Mouse (Mus musculus): ENCODE results near the gene AC140267.1. TPM values are rescaled to one million over a fixed set of nuclear protein-coding genes. Genes with fewer than 3 reads are reported as not detected.
A peak's percentile ranks its signal among the peaks of the same experiment; 100 is the strongest.

Gene AC140267.1
- polyA plus RNA-seq, 2 experiments from 2014 or later = not detected

GRCm38 (mm10) chr15:80232331-80232730, 3.3 kb upstream of the AC140267.1 start:
- ATAC-seq = no peak

DNA sequence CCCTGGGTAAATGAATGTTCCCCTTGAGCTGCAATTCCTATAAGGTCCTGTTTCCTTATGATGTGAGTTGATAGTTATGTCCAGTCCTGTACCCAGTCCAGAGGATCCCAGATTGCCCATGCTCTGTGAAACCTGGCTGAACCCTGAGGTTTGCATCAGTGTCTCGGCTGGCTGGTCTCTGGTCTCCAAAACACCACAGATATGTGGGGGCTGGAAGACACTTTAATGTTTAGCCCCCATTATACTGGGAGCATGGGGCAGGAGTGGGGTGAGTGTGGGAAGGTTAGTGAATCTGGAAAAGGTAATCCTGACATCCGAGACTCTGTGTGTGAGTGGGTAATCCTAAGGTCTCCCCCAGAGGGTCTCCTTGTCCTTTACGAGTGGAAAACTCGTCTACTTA, 2.6 kb upstream of the AC140267.1 start:
- ATAC-seq = no peak

DNA sequence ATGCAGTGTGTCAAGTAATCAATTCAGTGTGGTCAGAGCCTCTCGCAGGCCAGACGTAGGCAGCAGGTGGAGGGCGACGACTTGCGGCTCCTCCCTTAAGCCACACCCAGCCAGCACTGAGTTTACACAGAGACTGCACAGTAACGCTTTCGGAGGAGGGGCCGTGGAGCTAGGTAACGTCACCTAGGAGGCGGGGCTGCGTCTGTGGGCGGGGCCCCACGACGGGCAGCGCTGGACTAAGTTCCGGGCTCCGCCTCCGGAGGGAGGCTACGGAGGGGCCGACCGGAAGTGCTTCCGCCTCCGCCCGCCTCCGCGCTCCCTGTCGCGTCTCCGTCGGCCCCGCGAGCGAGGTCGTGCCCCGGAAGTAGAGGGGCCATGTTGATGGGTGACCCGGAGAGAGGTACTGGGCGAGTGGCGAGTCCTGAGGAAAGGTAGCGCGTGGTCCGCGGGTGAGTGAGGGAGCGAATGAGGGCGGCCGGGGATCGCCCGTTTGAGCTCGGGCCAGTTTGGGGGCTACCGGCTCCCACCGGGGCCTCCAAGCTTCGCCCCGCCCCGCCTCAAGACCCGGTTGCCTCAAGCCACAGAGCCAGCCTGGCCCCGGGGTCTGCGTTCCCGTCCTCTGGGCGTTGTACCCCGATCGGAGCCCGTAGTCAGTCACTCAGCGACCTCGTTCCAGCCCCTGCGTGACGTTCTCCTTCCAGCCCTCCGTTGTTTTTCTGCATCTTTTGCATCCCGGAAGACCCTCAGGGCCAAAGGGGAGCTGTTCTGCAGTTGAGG, 1.7 kb upstream of the AC140267.1 start, which contains the start of gene Mief1:
Gene Mief1 (plus strand): TSS at position 286 of the 777 bp plus-strand sequence.
- peak; percentile 99 for ATAC-seq

DNA sequence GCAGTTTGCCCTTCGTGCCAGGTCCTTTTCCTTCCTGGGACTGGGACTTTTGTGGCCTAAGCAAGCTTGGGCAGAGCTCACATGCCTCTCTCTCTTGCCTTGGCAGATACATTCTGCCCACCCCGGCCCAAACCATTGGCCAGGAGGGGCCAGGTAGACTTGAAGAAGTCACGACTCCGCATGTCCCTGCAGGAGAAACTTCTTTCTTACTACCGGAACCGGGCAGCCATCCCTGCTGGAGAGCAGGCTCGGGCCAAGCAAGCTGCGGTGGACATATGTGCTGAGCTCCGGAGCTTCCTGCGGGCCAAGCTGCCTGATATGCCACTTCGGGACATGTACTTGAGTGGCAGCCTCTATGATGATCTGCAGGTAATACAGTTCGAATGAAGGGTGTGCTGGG, 12.5 kb downstream of the AC140267.1 start:
- no peak for ATAC-seq

DNA sequence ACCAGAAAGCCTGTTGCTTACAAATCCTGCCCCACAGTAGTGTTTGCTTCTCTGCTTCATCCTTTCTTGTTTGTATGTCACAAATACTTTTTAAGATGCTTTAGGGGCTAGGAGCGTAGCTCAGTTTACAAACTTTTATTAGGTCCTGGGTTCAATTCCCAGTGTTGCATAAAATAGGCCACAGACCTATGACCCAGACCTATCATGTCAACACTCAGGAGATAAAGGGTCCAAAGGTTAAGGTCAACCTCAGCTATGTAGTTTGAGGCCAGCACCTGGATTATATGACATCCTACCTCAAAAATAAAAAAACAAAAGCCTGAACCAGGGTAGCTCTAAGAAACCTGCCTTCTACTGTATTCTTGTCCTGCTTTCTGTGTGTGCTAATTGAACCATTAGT, 13.0 kb downstream of the AC140267.1 start:
- no peak for ATAC-seq

DNA sequence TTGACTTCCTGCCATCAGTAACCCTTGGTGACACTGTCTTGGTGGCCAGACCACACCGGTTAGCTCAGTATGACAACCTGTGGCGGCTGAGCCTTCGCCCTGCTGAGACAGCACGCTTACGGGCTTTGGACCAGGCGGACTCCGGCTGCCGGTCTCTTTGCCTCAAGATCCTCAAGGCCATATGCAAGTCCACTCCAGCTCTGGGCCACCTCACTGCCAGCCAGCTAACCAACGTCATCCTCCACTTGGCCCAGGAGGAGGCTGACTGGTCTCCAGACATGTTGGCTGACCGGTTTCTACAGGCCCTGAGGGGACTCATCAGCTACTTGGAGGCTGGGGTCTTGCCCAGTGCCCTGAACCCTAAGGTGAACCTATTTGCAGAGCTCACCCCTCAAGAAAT, 14.0 kb downstream of the AC140267.1 start:
- no peak for ATAC-seq

DNA sequence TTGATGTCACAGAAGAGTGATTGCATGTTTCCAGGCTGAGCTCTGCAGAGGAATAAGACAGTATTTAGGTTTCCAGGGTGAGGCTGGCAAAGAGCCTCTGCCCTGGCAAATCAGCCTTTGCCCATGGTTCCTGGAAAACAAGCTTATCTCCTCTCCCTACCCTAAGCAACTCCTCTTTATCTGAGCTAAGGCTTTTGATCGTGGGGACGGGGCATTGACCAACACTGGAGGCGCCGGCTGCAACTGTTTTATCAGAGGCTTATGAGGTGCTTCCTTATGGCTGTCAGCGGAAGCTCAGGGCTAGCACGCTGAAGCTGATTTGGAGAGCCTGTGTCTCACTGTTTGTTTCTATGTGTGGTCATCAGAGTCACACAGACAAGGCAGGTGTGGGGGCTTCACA, 15.0 kb downstream of the AC140267.1 start:
- no peak for ATAC-seq

DNA sequence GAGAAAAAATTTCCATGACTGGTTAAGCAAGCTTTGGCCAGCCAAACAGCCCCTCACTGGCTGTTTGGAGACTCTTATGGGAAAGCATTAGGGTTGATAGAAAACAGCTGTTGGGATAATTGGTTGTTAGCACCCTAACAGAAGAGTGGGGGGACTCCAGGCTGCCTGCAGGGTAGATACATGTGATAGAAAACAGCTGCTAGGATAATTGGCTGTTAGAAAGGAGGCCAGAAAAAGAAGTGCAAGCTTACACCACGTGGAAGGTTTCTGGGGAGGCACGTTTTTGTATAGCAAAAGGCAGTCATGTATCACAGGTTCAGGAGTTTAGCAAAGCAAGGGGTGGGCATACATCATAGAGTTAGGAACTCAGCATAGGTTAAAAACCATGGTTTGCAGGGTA, 17.9 kb downstream of the AC140267.1 start:
- ATAC-seq = no peak

GRCm38 (mm10) chr15:80254207-80254606, 18.6 kb downstream of the AC140267.1 start:
- ATAC-seq = no peak

DNA sequence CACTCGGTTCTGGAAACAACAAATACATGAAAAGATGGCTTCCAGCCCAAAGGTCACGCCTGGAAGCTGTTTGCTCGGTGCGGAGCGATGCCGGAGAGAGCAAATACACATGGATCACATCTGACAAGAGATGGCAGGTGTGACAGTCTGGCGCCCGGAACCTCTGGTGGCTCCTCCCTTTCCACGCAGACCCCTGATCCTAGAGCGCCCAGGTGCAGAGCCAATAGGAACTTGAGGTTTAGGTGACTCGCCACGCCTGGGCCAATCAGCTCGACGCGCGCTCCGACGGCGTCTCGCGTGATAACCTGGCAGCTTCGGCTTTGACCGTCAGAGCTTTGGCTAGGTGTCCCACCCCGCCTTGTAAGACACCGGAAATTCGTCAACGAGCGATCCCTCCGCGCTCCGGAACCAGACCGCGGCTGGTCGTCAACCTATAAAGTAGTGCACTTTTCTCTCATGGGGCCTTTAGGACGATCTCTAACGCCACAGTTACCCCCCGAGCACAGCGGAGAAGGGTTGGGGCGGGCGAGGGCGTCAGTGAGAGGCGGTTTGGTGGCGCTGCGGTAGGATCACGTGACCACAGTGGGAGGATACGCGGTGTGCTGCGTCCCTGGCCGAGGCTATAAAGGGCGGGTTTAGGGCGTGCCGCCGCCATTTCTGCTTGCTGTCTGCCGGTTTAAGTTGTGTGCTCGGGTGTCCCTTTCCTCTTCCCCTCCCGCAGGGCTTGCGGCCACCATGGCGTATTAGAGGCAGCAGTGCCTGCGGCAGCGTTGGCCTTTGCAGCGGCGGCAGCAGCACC, 19.4 kb downstream of the AC140267.1 start, which contains the start of gene Atf4:
Gene Atf4 (plus strand): TSS at position 338 of the 799 bp plus-strand sequence.
- ATAC-seq = peak; percentile 92

GRCm38 (mm10) chr15:80255646-80256121, 20.0 kb downstream of the AC140267.1 start:
- no peak for ATAC-seq

GRCm38 (mm10) chr15:80256242-80256641, 20.6 kb downstream of the AC140267.1 start:
- ATAC-seq = no peak

DNA sequence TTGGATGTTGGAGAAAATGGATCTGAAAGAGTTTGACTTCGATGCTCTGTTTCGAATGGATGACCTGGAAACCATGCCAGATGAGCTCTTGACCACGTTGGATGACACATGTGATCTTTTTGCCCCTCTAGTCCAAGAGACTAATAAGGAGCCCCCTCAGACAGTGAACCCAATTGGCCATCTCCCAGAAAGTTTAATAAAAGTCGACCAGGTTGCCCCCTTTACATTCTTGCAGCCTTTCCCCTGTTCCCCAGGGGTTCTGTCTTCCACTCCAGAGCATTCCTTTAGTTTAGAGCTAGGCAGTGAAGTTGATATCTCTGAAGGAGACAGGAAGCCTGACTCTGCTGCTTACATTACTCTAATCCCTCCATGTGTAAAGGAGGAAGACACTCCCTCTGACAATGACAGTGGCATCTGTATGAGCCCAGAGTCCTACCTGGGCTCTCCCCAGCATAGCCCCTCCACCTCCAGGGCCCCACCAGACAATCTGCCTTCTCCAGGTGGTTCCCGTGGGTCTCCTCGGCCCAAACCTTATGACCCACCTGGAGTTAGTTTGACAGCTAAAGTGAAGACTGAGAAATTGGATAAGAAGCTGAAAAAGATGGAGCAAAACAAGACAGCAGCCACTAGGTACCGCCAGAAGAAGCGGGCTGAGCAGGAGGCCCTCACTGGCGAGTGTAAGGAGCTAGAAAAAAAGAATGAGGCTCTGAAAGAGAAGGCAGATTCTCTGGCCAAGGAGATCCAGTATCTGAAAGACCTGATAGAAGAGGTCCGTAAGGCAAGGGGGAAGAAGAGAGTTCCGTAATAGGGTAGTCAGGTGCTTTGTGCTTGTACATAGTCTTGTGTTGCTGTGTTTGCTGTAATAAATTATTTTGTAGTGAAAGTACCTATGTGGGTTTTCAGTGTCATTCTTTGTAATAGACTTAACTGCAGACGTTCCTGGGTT, 21.3 kb downstream of the AC140267.1 start:
- no peak for ATAC-seq

GRCm38 (mm10) chr15:80257602-80258239, 22.1 kb downstream of the AC140267.1 start:
- no peak for ATAC-seq

DNA sequence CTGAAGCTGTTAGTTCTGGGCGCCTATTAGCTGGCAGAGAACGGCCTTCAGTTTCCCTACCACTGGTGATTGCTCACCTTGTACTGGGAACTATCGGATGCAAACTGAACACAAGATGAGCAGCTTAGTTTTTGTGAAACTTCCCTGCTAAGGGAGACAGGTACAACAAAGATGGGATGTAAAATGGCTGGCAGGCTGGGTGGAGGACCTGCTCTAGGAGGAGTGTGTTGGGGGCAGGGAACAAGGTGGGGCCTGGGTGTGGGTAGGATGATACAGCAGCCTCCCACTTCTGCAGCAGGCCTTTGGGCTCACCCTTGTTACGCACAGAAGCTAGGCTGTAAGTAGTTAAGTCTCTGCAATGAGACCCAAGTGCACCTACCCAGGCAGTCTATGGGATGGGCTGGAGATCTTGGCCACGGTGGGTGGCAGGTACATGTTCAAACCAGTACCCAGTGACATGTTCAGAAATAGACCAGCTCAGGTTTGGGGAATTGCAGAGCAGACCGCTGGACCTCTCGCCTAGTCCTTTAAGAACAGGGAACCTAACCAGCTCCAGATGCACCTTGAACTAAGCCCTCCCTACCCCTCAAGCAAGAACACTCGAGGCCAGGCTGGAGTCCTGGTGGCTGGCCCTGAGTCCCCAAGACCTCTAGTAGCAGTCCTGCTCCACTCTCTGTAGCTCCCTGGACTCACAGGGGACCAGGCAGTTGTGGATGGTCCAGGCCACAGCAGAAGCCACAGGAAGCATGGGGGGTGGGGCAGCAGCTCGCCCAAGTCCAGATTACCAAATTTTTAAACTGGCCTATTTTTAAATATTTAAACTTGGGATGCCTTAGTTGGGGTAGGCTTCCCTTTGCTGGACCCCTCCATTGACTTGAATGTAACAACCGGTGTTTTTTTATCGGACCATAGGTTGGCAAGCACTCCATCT, 22.9 kb downstream of the AC140267.1 start:
- ATAC-seq = no peak

DNA sequence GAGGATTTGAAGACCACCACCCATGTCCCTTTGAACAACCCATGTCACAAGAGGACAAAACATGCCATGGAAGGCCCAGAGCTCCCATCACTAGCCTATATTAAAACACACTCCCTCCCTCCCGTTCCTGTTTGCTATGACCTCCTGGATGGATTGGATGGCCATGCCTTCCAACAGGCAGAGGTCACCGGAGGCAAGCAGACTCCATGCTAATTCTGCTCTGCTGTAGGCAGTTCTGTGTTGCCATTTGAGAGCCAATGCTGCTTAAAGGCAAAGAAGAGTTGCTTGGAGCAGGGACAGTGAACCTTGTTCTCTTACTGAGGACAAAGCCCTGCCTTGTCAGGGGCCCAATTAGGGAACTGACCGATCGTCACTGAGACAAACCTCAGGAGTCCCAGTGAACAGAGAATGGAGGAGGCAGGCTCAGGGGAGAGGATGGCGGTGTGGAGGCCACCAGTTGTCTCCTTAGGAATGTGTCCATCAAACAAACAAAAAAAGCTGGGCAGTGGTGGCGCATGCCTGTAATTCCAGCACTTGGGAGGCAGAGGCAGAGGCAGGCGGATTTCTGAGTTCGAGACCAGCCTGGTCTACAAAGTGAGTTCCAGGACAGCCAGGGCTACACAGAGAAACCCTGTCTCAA, 23.9 kb downstream of the AC140267.1 start:
- no peak for ATAC-seq

- ATAC-seq = no peak
Measured at GRCm38 (mm10) chr15:80260677-80261076, 25.0 kb downstream of the AC140267.1 start.

GRCm38 (mm10) chr15:80261100-80261499, 25.5 kb downstream of the AC140267.1 start:
- no peak for ATAC-seq

- peak; percentile 98 for ATAC-seq
Measured at GRCm38 (mm10) chr15:80263610-80264575, 28.3 kb downstream of the AC140267.1 start, which contains the start of gene Rps19bp1. Gene Rps19bp1 (minus strand): TSS chr15:80264315.
